Mouse (Mus musculus) small intestine, adult 10 weeks (tissue): ENCODE data around the gene Oasl1. TPM values are rescaled to one million over a fixed set of nuclear protein-coding genes. Genes with fewer than 3 reads are reported as not detected.

Experiments
- polyA plus RNA-seq: library from polyadenylated mRNA; stranded (reverse); fragments of 350-450 nt; fragmentation: Illumina TruSeq; extraction: RNeasy Lipid Tissue Mini Kit (QIAGEN cat#74804); gene quantifications from one replicate; pipeline ENCODE4 v1.2.3, GENCODE M21; 2014; ENCODE audit warnings: low replicate concordance

Gene Oasl1
- polyA plus RNA-seq: 8.4 TPM

DNA sequence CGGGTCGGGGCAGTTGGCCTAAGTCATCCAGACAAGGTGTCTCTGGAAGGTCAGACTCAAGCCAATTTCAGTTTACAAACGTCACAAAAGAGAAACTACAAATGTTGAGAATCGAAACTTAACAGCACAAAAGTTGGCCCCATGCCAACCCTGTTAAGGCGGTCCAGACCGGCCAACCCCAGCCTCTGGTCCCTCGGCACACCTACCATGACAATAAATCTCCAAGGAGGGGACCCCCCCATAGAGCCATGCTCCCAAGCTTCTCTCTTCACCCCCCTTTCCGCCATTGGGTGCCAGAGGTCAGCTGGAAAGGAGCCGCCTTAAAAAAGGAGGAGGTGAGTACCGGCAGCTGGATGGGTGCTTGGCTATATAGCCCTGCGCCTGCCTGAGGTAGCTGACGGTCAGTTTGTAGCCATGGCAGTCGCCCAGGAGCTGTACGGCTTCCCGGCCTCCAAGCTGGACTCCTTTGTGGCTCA, at the start of gene Oasl1:
Gene Oasl1 (plus strand): TSS at position 243 of the 476 bp plus-strand sequence.

DNA sequence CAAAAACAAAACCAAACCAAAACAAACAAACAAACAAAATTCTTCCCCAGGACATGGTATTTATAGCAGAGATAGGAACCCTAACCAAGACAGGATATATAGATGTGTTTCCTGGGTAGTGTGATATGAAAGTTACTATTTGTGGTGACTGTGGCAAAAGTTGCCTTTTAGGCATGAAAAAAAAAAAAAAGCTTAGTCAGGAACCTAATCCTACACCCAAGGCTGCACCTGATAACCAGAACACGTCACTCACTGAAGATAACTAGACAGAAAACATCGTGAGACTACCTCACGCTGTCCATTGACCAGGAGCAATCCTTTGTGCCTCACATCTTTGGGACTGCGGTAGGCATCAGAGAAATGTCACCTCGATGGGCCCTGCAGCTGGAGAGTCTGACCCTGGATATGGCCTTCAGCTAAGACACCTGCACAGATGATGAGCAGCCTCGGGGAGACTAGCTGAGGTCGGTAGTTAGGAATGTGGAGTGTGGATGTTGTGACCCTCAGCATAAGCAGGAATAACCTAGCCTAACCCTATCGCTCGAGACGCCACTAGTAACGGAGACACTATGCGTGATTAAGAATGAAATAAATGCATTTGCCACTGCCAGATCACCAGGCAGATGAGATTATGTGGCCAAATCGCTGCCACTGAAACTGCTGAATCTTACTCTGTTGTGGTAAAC, 26.2 kb upstream of the Oasl1 start, which contains the start of gene Oasl2:
Gene Oasl2 (plus strand): TSS at position 249 of the 686 bp plus-strand sequence.

DNA sequence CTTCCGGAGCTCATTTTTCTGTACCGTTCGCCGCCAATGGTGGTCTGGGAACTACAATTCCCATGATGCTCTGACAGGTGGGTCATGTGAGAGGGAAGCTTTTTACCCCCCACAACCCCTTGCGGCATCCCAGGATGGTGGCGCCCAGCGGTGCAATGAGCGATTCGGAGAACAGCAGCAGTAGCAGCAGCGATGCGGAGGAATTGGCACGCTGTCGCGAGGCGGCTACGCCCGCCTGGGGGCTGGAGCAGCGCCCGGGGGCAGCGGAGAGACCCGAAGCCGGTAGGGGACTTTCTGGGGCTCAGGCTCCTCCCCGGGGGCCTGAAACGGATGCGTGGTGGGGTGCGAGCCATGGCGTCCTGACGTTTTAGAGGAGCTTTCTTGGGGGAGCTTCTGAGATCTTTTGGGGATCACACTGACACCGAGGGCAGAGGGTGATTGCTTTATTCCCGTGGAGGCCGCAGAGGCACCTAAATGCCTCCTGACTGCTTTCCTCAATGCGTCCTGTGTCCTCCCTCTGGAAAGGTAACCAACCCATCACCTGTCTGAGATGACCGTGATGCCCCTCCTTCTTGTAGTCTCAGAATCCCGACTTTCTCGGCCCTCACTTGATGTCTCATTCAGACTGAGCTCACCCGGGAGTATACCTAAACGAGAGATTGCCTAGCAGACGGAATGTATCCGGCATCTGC, 19.2 kb downstream of the Oasl1 start, which contains the start of gene 2210016L21Rik:
Gene 2210016L21Rik (plus strand): TSS at position 85 of the 692 bp plus-strand sequence.

DNA sequence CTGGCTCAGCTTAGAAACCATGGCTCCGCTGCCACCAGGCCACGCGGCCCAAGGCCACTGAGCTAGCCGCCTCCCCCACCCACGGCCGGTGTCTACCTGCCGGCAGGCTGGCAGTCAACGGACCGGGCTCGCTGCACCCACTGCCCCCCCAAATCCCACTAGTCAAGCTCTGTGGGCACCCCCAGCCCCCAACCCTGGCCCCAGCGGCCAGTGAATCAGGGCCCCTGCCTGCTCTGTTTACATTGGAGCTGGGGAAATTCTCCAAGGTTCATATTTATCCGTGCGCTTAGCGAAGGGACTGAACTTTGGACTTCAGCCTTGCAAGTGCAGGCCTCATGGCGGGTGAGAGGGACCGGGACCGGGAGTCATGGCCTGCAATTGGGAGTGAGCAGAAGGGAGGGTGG, 47.8 kb downstream of the Oasl1 start, which contains the start of gene Hnf1a:
Gene Hnf1a (minus strand): TSS at position 271 of the 404 bp plus-strand sequence.

Other genes with a start within 250 kb of the Oasl1 start
- gene Gltp, start 232.3 kb upstream of the Oasl1 start, polyA plus RNA-seq: 36.0 TPM
- gene Tchp, start 215.5 kb upstream of the Oasl1 start, polyA plus RNA-seq: 0.82 TPM
- gene Ankrd13a, start 148.6 kb upstream of the Oasl1 start, polyA plus RNA-seq: 87.8 TPM
- gene Git2, start 147.7 kb upstream of the Oasl1 start, polyA plus RNA-seq: 9.3 TPM
- gene 1500011B03Rik, start 99.8 kb upstream of the Oasl1 start, polyA plus RNA-seq: 14.9 TPM
- not detected for gene 4930519G04Rik, start 69.6 kb upstream of the Oasl1 start, polyA plus RNA-seq
- gene Gm9936, start 64.6 kb upstream of the Oasl1 start, polyA plus RNA-seq: not detected
- gene Oasl2, start 26.3 kb upstream of the Oasl1 start, polyA plus RNA-seq: 113 TPM
- 0.41 TPM for gene 2210016L21Rik, start 18.9 kb downstream of the Oasl1 start, polyA plus RNA-seq
- gene Hnf1a, start 47.9 kb downstream of the Oasl1 start, polyA plus RNA-seq: not detected
- 60.7 TPM for gene Sppl3, start 87.9 kb downstream of the Oasl1 start, polyA plus RNA-seq
- gene Gm10401, start 175.1 kb downstream of the Oasl1 start, polyA plus RNA-seq: not detected
- 0.63 TPM for gene Acads, start 196.1 kb downstream of the Oasl1 start, polyA plus RNA-seq
- 3.3 TPM for gene Unc119b, start 211.7 kb downstream of the Oasl1 start, polyA plus RNA-seq
- 74.6 TPM for gene Mlec, start 234.9 kb downstream of the Oasl1 start, polyA plus RNA-seq